Mouse (Mus musculus) limb, embryonic 15.5 days (tissue): ENCODE measurements around the gene 4933427D14Rik. TPM values are rescaled to one million over a fixed set of nuclear protein-coding genes. Genes with fewer than 3 reads are reported as not detected.
A peak's percentile ranks its signal among the peaks of the same experiment; 100 is the strongest.

Experiments
- ATAC-seq: fragments of 200-750 bp; cut with Nextera tagmentation; 2 replicates; pipeline ENCODE4 v1.8.0; 2017; ENCODE audit warnings: low read depth, moderate TSS enrichment; ENCODE audit not compliant: insufficient number of reproducible peaks, low FRiP score, low TSS enrichment
- H3K27ac ChIP-seq: fragments of 300-500 bp; sonication (generic); 2 replicates; pipeline ENCODE4 v1.5.1; 2015; ENCODE audit warnings: moderate library complexity, mild to moderate bottlenecking, inconsistent platforms
- H3K27me3 ChIP-seq: fragments of 300-500 bp; sonication (generic); 2 replicates; pipeline ENCODE4 v1.6.1; 2015; ENCODE audit warnings: inconsistent platforms
- H3K36me3 ChIP-seq: fragments of 300-500 bp; sonication (generic); 2 replicates; pipeline ENCODE4 v1.6.1; 2015; ENCODE audit warnings: inconsistent platforms
- H3K4me1 ChIP-seq: fragments of 300-500 bp; sonication (generic); 2 replicates; pipeline ENCODE4 v1.6.1; 2015; ENCODE audit warnings: inconsistent platforms
- H3K4me2 ChIP-seq: fragments of 300-500 bp; sonication (generic); 2 replicates; pipeline ENCODE4 v1.6.1; 2015; ENCODE audit warnings: mild to moderate bottlenecking, inconsistent platforms
- H3K4me3 ChIP-seq: fragments of 300-500 bp; sonication (generic); 2 replicates; pipeline ENCODE4 v1.5.1; 2015; ENCODE audit warnings: mild to moderate bottlenecking, inconsistent platforms
- H3K9ac ChIP-seq: fragments of 300-500 bp; sonication (generic); 2 replicates; pipeline ENCODE4 v1.6.1; 2015; ENCODE audit warnings: inconsistent platforms
- H3K9me3 ChIP-seq: fragments of 300-500 bp; sonication (generic); 2 replicates; pipeline ENCODE4 v1.6.1; 2016; ENCODE audit warnings: inconsistent platforms
- WGBS: fragments of 180-500 bp; shearing (Covaris S2); methylation state at CpG from one replicate; pipeline ENCODE4 v1.1.7; 2015; 5-methylcytosine and 5-hydroxymethylcytosine counted together
- polyA plus RNA-seq: library from polyadenylated mRNA; unstranded; fragments of >200 nt; fragmentation: Nextera tagmentation; extraction: Ambion mirVana; gene quantifications from 2 replicates; pipeline ENCODE4 v1.2.1, GENCODE M21; 2015

Gene 4933427D14Rik
- 12.9 and 14.7 TPM in 2 replicates for polyA plus RNA-seq

DNA sequence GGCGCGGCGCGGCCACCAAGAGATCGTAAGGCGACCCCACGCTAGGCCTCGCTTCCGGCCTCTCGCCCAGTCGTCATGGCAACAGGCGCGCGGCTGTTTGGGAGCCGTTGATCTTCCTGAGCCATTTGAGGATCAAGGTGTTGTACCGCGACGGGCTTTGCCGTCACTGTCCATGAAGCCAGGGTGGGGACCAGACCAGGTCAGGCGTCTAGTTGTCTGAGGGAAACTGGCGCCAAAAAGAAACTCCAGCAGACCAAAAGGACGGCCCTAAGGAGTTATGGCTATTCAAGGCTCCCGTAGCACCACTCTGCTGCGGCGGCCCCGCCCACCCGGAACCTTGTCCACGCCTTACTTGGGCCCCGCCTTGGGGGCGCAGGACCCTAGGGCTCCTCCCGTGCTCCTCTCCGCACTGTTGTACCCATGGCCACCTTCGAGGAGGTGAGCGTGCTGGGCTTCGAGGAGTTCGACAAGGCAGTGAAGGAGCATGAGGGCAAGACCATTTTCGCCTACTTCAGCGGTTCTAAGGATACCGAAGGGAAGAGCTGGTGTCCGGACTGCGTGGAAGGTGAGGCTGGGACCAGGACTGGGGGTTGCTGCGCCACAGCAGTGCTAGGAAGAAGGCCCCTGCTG lies at the start of gene 4933427D14Rik, which contains the start of gene Txndc17:
TSS of gene 4933427D14Rik (minus strand) at position 256 of the 630 bp plus-strand sequence.
TSS of gene Txndc17 (plus strand) at position 344 of the 630 bp plus-strand sequence.
- Histone ChIP-seq H3K4me1 (peaks cover 25% of the 10 kb centered on the region), H3K27ac (peak within 1 kb of the TSS; percentile 80), H3K9ac (peak within 1 kb of the TSS; percentile 54), H3K9me3 (no peaks in the 10 kb centered on the region), H3K27me3 (no peaks in the 10 kb centered on the region), H3K36me3 (peaks cover 27% of the 10 kb centered on the region), H3K4me3 (peak within 1 kb of the TSS; percentile 82), H3K4me2 (peak within 1 kb of the TSS; percentile 87)
- under 1% methylated on average over 42 of the region's 42 CpGs for WGBS
- peak; percentile 96 for ATAC-seq

DNA sequence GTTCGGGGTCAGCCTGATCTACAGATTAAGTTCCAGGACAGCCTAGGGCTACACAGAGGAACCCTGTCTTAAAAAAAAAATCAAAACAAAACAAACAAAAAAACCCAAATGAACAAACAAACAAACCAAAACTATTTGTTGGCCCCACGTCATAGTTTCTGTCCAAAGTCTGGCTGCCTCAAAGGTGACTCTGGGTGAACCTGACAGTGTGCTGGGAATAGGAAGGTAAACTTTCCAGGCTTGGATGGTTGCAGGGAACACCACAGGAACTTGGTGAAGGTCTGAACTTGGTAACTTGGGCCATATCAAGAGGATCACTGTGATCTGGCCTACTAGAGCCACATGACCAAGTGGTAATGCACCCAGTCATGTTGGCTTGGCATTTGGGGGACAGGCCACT lies 49.2 kb upstream of the 4933427D14Rik start:
- Histone ChIP-seq H3K4me2 (no peak overlapping the region), H3K9ac (no peak overlapping the region), H3K27me3 (no peaks in the 10 kb centered on the region), H3K27ac (no peak overlapping the region), H3K4me1 (no peaks in the 10 kb centered on the region), H3K9me3 (no peaks in the 10 kb centered on the region), H3K36me3 (no peaks in the 10 kb centered on the region), H3K4me3 (no peak overlapping the region)
- WGBS = 81% methylated on average over 2 of the region's 2 CpGs
- ATAC-seq = no peak

GRCm38 (mm10) chr11:72255629-72256028 lies 48.4 kb upstream of the 4933427D14Rik start:
- ATAC-seq = no peak
- Histone ChIP-seq H3K36me3 (no peaks in the 10 kb centered on the region), H3K27ac (no peak overlapping the region), H3K4me3 (no peak overlapping the region), H3K4me1 (no peaks in the 10 kb centered on the region), H3K9me3 (no peaks in the 10 kb centered on the region), H3K27me3 (no peaks in the 10 kb centered on the region), H3K9ac (no peak overlapping the region), H3K4me2 (no peak overlapping the region)
- 92% methylated on average over 4 of the region's 4 CpGs for WGBS

DNA sequence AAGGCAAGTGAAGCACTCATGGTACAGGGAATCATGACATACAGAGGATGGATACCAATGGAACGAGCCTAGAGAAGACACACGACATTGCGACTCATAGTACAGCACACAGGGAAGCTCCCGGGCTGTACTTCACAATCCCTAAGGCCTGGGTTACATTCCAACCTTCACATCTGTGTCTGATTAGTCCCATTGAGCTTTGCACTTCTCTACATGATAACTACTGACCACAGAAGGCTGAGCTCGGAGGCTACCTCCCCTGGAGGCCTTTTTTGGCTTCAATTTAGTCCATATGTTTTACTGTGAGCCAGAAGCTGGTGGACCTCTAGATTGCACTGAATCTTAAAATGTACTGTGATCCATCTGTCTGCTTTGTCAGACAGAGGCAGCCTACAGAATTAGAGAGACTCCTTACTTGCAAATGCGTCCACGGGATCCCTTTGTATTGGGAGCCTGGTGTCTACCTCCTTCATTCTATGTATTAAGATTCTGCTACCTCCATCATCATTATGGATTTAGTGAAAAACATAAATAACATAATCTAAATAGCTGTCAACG lies 38.0 kb upstream of the 4933427D14Rik start:
- Histone ChIP-seq H3K9ac (no peak overlapping the region), H3K27ac (no peak overlapping the region), H3K4me1 (no peaks in the 10 kb centered on the region), H3K36me3 (no peaks in the 10 kb centered on the region), H3K4me2 (no peak overlapping the region), H3K4me3 (no peak overlapping the region), H3K9me3 (no peaks in the 10 kb centered on the region), H3K27me3 (peaks cover 4% of the 10 kb centered on the region; the same call in 1 of the 2 replicates)
- ATAC-seq = no peak
- WGBS = 55% methylated on average over 8 of the region's 8 CpGs

DNA sequence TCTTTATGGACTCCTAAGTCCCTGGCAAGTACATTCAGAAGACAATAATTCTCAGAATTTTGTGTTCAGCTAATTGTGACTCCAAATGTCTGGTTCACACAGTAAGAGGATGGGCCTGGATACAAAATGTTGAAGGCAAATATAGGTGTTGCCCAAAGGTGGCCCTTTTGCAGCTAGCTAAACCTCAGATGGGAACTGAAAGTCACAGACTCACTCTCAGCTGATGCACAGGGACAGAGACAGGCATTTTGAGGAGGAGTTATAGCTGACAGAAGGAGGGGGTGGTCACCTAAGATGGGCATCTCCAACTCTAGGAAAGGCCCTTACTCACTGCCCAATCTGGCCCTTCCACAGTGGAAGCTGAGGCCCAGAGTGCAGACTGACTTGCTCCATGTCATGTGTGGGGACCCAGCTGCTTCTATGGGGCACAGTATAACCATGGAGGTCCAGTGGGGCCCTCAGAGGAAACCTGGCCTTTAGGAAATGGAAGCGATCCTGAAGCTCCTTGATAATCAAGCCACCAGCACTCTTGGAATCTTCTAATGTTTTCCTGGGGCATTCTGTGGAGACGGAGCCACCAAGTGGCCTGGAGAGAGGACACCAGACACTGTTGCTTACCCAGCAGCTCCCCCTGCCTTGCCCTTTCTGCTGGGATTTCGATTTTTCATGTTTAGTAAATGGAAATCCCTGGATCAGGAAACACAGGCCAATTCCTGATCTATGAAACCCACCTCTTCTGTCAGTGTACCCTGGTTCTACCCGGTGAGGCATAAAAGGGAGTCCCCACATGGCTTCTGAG lies 33.0 kb upstream of the 4933427D14Rik start:
- Histone ChIP-seq H3K27me3 (no peaks in the 10 kb centered on the region), H3K4me3 (no peak overlapping the region), H3K36me3 (no peaks in the 10 kb centered on the region), H3K4me2 (no peak overlapping the region), H3K9me3 (no peaks in the 10 kb centered on the region), H3K27ac (no peak overlapping the region), H3K9ac (no peak overlapping the region), H3K4me1 (no peaks in the 10 kb centered on the region)
- no peak for ATAC-seq
- 67% methylated on average over 4 of the region's 4 CpGs for WGBS

GRCm38 (mm10) chr11:72234013-72234412 lies 26.8 kb upstream of the 4933427D14Rik start:
- WGBS = 56% methylated on average over 5 of the region's 5 CpGs
- ATAC-seq = no peak
- H3K36me3 ChIP-seq = no peaks in the 10 kb centered on the region
- no peak overlapping the region for H3K27ac ChIP-seq
- no peaks in the 10 kb centered on the region for H3K9me3 ChIP-seq
- no peak overlapping the region for H3K4me3 ChIP-seq
- no peak overlapping the region for H3K4me2 ChIP-seq
- no peak overlapping the region for H3K9ac ChIP-seq
- H3K4me1 ChIP-seq = no peaks in the 10 kb centered on the region
- no peaks in the 10 kb centered on the region for H3K27me3 ChIP-seq

DNA sequence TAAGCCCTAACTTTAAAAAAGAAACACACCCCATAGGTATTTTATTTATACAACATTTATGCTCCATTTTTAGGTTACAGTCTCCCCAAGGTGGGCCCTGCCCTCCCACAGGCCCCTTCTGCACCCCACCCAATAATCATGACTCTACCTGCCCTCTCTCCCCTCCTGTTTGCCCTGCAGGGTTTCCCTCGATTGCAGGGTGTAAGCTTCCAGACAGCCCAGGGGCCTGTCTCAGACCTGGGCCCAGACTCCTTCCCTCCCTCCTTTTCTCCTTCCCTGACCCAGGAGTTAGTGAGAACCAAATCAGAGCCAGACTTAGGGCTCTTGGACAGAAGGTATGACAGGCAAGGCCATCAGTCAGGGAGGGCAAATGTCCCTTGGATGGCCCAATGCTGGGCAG lies 25.7 kb upstream of the 4933427D14Rik start:
- ATAC-seq = no peak

GRCm38 (mm10) chr11:72232068-72232467 lies 24.8 kb upstream of the 4933427D14Rik start:
- H3K36me3 ChIP-seq = no peaks in the 10 kb centered on the region
- H3K27ac ChIP-seq = no peak overlapping the region
- ATAC-seq = no peak
- H3K4me2 ChIP-seq = no peak overlapping the region
- 87% methylated on average over 7 of the region's 7 CpGs for WGBS
- no peak overlapping the region for H3K4me3 ChIP-seq
- no peaks in the 10 kb centered on the region for H3K9me3 ChIP-seq
- no peak overlapping the region for H3K9ac ChIP-seq
- no peaks in the 10 kb centered on the region for H3K27me3 ChIP-seq
- H3K4me1 ChIP-seq = no peaks in the 10 kb centered on the region

More for the DNA sequence above, 25.7 kb upstream of the 4933427D14Rik start:
- Histone ChIP-seq H3K9ac (no peak overlapping the region), H3K36me3 (no peaks in the 10 kb centered on the region), H3K4me3 (no peak overlapping the region), H3K4me1 (no peaks in the 10 kb centered on the region), H3K9me3 (no peaks in the 10 kb centered on the region), H3K27ac (no peak overlapping the region), H3K27me3 (no peaks in the 10 kb centered on the region), H3K4me2 (no peak overlapping the region)
- 57% methylated on average over 1 of the region's 1 CpGs for WGBS

- WGBS = 80% methylated on average over 4 of the region's 4 CpGs
- ATAC-seq = no peak
- Histone ChIP-seq H3K36me3 (no peaks in the 10 kb centered on the region), H3K9me3 (no peaks in the 10 kb centered on the region), H3K27me3 (no peaks in the 10 kb centered on the region), H3K27ac (no peak overlapping the region), H3K4me2 (no peak overlapping the region), H3K9ac (no peak overlapping the region), H3K4me1 (no peaks in the 10 kb centered on the region), H3K4me3 (no peak overlapping the region)
Observed at GRCm38 (mm10) chr11:72228513-72228912, 21.3 kb upstream of the 4933427D14Rik start.

DNA sequence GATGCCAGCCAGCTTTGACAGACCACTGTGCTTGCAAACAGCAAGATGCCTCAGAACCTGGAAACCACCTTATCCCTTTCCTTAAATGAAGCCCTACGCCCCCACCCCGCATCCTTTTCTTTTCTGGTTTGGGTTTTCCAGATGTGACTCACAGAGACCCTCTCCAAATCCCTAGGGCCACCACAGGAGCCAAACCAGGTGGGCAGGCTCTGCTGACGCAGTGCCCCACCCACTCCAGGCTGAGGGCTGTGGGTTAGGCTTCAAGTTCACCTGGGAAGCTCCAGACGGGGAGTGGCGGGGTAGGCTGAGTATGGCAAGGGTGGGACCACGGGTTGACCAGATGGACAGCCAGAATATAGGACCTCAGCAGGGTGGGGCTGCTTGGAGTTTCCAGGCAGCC lies 19.6 kb upstream of the 4933427D14Rik start:
- Histone ChIP-seq H3K27me3 (no peaks in the 10 kb centered on the region), H3K4me2 (no peak overlapping the region), H3K9me3 (no peaks in the 10 kb centered on the region), H3K4me3 (no peak overlapping the region), H3K9ac (no peak overlapping the region), H3K4me1 (no peaks in the 10 kb centered on the region), H3K36me3 (no peaks in the 10 kb centered on the region), H3K27ac (no peak overlapping the region)
- ATAC-seq = no peak
- 80% methylated on average over 6 of the region's 6 CpGs for WGBS

- H3K36me3 ChIP-seq = no peaks in the 10 kb centered on the region
- no peaks in the 10 kb centered on the region for H3K9me3 ChIP-seq
- no peak overlapping the region for H3K4me3 ChIP-seq
- no peak for ATAC-seq
- no peak overlapping the region for H3K4me2 ChIP-seq
- H3K4me1 ChIP-seq = no peaks in the 10 kb centered on the region
- no peaks in the 10 kb centered on the region for H3K27me3 ChIP-seq
- WGBS = 71% methylated on average over 10 of the region's 10 CpGs
- H3K9ac ChIP-seq = no peak overlapping the region
- no peak overlapping the region for H3K27ac ChIP-seq
Observed at GRCm38 (mm10) chr11:72226020-72226791, 18.9 kb upstream of the 4933427D14Rik start.
